Mouse (Mus musculus) heart, embryonic 12.5 days (tissue): ENCODE measurements around the gene Magi2. TPM values are rescaled to one million over a fixed set of nuclear protein-coding genes. Genes with fewer than 3 reads are reported as not detected.

Experiments used
- ATAC-seq: fragments of 200-750 bp; cut with Nextera tagmentation; 2 replicates; pipeline ENCODE4 v1.8.0; 2017; ENCODE audit warnings: moderate TSS enrichment, moderate library complexity; ENCODE audit not compliant: insufficient number of reproducible peaks, low FRiP score
- H3K27ac ChIP-seq: fragments of 300-500 bp; sonication (generic); 2 replicates; pipeline ENCODE4 v1.5.1; 2016; ENCODE audit warnings: mild to moderate bottlenecking, moderate library complexity; ENCODE audit not compliant: poor library complexity, severe bottlenecking
- H3K27me3 ChIP-seq: fragments of 300-500 bp; sonication (generic); replicated peaks from 2 replicates; pipeline ENCODE4 v1.6.1; 2016; ENCODE audit warnings: mild to moderate bottlenecking, moderate library complexity
- H3K36me3 ChIP-seq: fragments of 300-500 bp; sonication (generic); 2 replicates; pipeline ENCODE4 v1.6.1; 2016; ENCODE audit warnings: mild to moderate bottlenecking, moderate library complexity
- H3K4me1 ChIP-seq: fragments of 300-500 bp; sonication (generic); replicated peaks from 2 replicates; pipeline ENCODE4 v1.6.1; 2016; ENCODE audit warnings: mild to moderate bottlenecking
- H3K4me2 ChIP-seq: fragments of 300-500 bp; sonication (generic); 2 replicates; pipeline ENCODE4 v1.6.1; 2016; ENCODE audit warnings: mild to moderate bottlenecking, moderate library complexity
- H3K4me3 ChIP-seq: fragments of 300-500 bp; sonication (generic); 2 replicates; pipeline ENCODE4 v1.5.1; 2016; ENCODE audit warnings: mild to moderate bottlenecking
- H3K9ac ChIP-seq: fragments of 300-500 bp; sonication (generic); 2 replicates; pipeline ENCODE4 v1.6.1; 2016; ENCODE audit warnings: mild to moderate bottlenecking, moderate library complexity
- H3K9me3 ChIP-seq: fragments of 300-500 bp; sonication (generic); replicated peaks from 2 replicates; pipeline ENCODE4 v1.6.1; 2016; ENCODE audit warnings: mild to moderate bottlenecking, moderate library complexity
- WGBS: fragments of 180-500 bp; shearing (Covaris S2); methylation state at CpG from one replicate; pipeline ENCODE4 v1.1.7; 2016; 5-methylcytosine and 5-hydroxymethylcytosine counted together
- polyA plus RNA-seq: library from polyadenylated mRNA; unstranded; fragments of >200 nt; fragmentation: Nextera tagmentation; extraction: Ambion mirVana; gene quantifications from 2 replicates; pipeline ENCODE4 v1.2.1, GENCODE M21; 2016

The Magi2 gene
- polyA plus RNA-seq, result 3.8 and 3.9 TPM in 2 replicates

DNA sequence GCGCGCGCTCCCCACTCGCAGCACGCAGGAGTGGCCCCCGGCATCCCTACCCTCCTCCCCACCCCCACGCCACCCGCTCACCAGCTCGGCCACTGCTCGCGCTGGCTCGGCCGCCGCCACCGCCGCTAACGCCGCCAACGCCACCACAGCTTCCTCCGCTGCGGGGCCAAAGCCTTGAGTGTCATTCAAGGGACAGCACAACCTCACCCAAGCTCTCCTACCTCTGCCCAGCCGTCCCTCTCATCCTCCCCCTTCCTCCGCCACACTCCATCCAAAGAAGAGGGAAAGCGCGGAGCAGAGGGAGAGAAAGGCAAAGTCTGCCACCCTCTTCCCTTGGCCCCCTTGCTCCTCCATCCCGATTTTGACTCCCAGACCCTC lies at the start of gene Magi2:
Gene Magi2, plus strand, starts transcription at position 171 of the 378 bp plus-strand sequence.
- Histone ChIP-seq H3K9ac (peak within 1 kb of the TSS; percentile 78), H3K9me3 (no peaks in the 10 kb centered on the region), H3K4me1 (peaks cover 8% of the 10 kb centered on the region; the same call in 1 of the 2 replicates), H3K27me3 (no peaks in the 10 kb centered on the region; the same call in 1 of the 2 replicates), H3K36me3 (no peaks in the 10 kb centered on the region), H3K4me3 (peak within 1 kb of the TSS; percentile 72), H3K27ac (peak within 1 kb of the TSS; percentile 46; the same call in 1 of the 2 replicates), H3K4me2 (peak within 1 kb of the TSS; percentile 89)
- ATAC-seq, result peak; percentile 49; the same call in 1 of the 2 replicates
- 2% methylated on average over 19 of the region's 26 CpGs for WGBS

DNA sequence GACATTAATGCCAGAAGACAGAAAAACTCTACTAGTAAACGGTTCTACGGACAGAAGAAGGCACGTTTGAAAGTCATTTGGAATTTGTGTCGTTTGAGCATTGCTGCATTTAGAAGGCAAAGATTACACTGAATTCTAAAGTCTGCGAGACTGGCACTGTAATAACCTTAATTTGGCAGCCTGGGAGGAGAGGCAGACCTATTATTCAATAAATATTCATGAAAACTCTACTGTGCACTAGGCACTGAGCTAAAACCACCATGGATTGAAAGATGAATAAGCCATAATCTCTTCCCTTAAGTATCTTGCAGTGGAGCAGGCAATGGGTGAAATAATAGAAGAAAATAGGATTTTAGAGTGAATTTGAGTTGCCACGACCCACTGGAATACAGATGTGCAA lies 48.2 kb upstream of the Magi2 start:
- no peak for ATAC-seq
- Histone ChIP-seq H3K36me3 (no peaks in the 10 kb centered on the region), H3K27ac (no peak overlapping the region), H3K4me3 (no peak overlapping the region), H3K9ac (no peak overlapping the region), H3K27me3 (no peaks in the 10 kb centered on the region), H3K4me1 (no peaks in the 10 kb centered on the region), H3K9me3 (no peaks in the 10 kb centered on the region), H3K4me2 (no peak overlapping the region)
- 68% methylated on average over 6 of the region's 6 CpGs for WGBS

DNA sequence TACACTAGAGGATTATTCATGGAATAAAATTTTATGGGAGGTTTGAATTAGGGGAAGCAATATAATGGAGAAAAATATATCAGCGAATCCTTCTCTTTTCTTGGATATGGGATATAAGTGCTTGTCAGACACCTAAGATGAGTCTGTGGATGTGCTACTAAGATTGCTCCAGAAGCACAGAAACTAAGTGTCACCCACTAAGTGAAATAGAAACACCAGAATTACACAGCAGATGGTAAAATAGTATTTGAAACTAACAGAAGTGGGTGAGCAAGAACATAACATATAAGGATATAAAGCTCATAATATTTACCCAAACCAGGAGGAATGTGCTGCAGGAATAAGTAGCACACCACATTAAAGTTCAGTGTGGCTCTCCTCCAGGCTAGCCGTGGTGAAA lies 40.7 kb upstream of the Magi2 start:
- H3K4me1 ChIP-seq, result no peaks in the 10 kb centered on the region
- H3K4me2 ChIP-seq, result no peak overlapping the region
- H3K27me3 ChIP-seq, result no peaks in the 10 kb centered on the region
- ATAC-seq, result no peak
- no peaks in the 10 kb centered on the region for H3K36me3 ChIP-seq
- H3K9ac ChIP-seq, result no peak overlapping the region
- H3K4me3 ChIP-seq, result no peak overlapping the region
- WGBS, result 87% methylated on average over 2 of the region's 2 CpGs
- no peak overlapping the region for H3K27ac ChIP-seq
- H3K9me3 ChIP-seq, result no peaks in the 10 kb centered on the region

DNA sequence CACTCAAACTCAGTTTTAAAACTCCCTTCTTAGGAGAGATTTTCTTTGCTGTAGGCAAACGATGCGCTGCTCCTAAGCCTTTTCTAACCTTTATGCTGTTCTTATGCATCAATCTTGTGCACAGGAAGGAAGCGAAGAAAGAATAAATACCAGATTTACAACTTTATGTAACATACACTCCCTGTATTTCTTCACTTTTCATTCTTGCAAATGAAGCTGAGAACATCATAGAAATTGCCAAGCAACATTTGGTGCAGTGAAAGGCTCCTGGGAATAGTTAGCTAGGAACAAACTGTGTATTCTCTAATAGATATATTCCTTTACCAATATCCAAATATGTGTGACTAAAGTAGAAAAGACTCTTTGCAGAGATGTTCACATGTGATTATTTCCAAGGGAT lies 15.2 kb upstream of the Magi2 start:
- Histone ChIP-seq H3K4me2 (no peak overlapping the region), H3K9ac (no peak overlapping the region), H3K27ac (no peak overlapping the region), H3K27me3 (no peaks in the 10 kb centered on the region), H3K4me1 (no peaks in the 10 kb centered on the region), H3K4me3 (no peak overlapping the region), H3K36me3 (no peaks in the 10 kb centered on the region), H3K9me3 (no peaks in the 10 kb centered on the region)
- WGBS, result 83% methylated on average over 3 of the region's 3 CpGs
- no peak for ATAC-seq

DNA sequence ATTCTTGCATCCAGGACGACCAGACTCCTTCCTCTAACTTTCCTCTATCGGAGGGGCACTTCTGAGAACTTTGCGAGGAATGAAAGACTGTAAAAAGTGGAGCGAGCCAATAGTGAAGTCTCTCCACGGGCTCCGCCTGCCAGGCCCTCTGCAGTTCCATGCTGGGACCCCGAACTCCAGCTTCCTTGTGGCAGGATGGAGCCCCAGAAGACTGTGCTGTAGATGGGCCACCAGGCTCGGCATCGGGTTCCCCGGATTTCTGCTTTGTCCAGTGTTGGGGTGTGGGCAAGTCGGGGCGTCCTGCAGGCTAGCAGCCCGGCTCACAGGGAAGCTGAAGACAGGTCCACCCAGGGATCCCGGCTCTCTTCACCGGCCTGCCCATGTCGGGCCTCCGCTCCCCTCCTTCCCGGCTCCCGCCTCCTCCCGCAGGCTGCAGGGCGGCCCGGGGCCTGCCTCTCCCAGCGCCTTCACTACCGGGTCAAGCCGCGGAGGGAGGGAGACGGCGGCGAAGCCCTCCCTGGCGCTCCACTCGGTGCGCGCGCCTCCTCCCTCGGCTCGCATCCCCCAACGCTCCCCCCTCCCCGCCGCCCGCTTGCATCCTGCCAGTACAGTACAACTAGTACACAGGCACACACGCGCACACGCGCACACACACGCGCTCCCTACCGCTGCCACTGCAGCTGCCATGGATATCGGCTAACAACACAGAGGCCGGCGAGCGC lies 531 bp upstream of the Magi2 start:
- ATAC-seq, result peak; percentile 87
- no peaks in the 10 kb centered on the region; the same call in 1 of the 2 replicates for H3K27me3 ChIP-seq
- H3K4me3 ChIP-seq, result peak overlapping the region; percentile 72
- H3K9me3 ChIP-seq, result no peaks in the 10 kb centered on the region
- peak overlapping the region; percentile 89 for H3K4me2 ChIP-seq
- under 1% methylated on average over 45 of the region's 51 CpGs for WGBS
- peaks cover 8% of the 10 kb centered on the region; the same call in 1 of the 2 replicates for H3K4me1 ChIP-seq
- no peaks in the 10 kb centered on the region for H3K36me3 ChIP-seq
- H3K27ac ChIP-seq, result peak overlapping the region; percentile 46; the same call in 1 of the 2 replicates
- H3K9ac ChIP-seq, result peak overlapping the region; percentile 78

DNA sequence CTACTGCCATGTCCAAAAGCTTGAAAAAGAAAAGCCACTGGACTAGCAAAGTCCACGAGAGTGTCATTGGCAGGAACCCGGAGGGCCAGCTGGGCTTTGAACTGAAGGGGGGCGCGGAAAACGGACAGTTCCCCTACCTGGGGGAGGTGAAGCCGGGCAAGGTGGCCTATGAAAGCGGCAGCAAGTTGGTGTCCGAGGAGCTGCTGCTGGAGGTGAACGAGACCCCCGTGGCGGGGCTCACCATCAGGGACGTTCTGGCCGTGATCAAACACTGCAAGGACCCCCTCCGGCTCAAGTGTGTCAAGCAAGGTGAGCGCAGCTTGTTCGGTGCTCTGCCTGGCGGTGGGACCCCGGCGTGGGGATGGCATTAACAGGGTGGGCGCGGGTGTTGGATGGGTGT lies 445 bp downstream of the Magi2 start:
- no peaks in the 10 kb centered on the region; the same call in 1 of the 2 replicates for H3K27me3 ChIP-seq
- H3K4me1 ChIP-seq, result peaks cover 8% of the 10 kb centered on the region; the same call in 1 of the 2 replicates
- peak overlapping the region; percentile 72 for H3K4me3 ChIP-seq
- ATAC-seq, result peak; percentile 9; the same call in 1 of the 2 replicates
- no peaks in the 10 kb centered on the region for H3K36me3 ChIP-seq
- H3K4me2 ChIP-seq, result peak overlapping the region; percentile 89
- H3K27ac ChIP-seq, result no peak overlapping the region
- peak overlapping the region; percentile 78 for H3K9ac ChIP-seq
- 1% methylated on average over 21 of the region's 21 CpGs for WGBS
- H3K9me3 ChIP-seq, result no peaks in the 10 kb centered on the region

DNA sequence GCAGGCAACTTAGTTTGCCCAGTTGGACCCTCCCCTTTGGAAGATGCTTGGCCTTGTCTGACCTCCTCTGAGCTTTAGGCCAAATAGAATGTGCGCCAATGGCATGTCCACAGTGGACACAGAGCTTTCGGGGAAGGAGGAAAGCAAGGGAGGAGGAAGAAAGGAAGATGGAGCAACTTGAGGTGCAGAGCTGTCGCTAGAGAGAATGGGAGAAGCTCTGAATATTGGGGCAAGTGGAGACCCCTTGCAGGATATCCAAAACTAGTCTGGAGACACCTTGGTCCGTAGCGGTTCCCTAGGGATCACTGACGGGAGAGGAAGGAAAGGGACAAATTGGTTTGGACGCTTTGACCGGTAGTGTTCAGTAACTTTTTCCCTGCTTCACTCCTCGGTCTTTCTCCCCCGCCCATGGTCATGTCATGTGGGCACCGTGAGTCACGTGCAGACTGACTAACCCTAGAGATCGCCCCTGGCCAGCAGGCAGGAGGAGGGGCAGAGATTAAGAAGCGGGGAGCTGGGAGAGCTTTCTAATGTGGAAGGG lies 1.0 kb downstream of the Magi2 start:
- Histone ChIP-seq H3K4me3 (peak overlapping the region; percentile 72), H3K9me3 (no peaks in the 10 kb centered on the region), H3K36me3 (no peaks in the 10 kb centered on the region), H3K27me3 (no peaks in the 10 kb centered on the region; the same call in 1 of the 2 replicates), H3K27ac (no peak overlapping the region), H3K4me2 (peak overlapping the region; percentile 89), H3K4me1 (peaks cover 8% of the 10 kb centered on the region; the same call in 1 of the 2 replicates), H3K9ac (peak overlapping the region; percentile 78)
- 0 out of 2 replicates have a peak, but pooled peaks have one; percentile 43 for ATAC-seq
- WGBS, result 0% methylated on average over 14 of the region's 14 CpGs

DNA sequence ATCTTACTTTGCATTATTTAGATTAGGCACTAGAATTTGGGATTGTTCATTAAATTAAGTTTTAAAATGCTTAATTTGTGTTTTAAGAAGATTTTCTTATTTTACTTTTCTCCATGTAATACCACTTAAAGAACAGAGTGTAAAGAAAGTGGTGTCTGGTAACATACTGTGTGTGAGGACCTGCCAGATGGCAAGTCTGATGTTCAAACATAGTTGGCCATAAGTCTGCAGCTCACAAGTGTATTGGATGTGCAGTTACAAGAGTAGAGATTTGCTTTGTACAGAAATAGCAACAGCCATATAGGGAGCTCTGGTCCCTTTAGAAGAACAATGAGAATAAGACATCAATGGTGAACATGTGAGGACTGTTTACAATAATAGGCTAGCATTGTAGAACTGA lies 15.0 kb downstream of the Magi2 start:
- Histone ChIP-seq H3K4me2 (no peak overlapping the region), H3K4me1 (no peaks in the 10 kb centered on the region), H3K4me3 (no peak overlapping the region), H3K27me3 (no peaks in the 10 kb centered on the region), H3K9me3 (no peaks in the 10 kb centered on the region), H3K9ac (no peak overlapping the region), H3K36me3 (no peaks in the 10 kb centered on the region), H3K27ac (no peak overlapping the region)
- ATAC-seq, result no peak

DNA sequence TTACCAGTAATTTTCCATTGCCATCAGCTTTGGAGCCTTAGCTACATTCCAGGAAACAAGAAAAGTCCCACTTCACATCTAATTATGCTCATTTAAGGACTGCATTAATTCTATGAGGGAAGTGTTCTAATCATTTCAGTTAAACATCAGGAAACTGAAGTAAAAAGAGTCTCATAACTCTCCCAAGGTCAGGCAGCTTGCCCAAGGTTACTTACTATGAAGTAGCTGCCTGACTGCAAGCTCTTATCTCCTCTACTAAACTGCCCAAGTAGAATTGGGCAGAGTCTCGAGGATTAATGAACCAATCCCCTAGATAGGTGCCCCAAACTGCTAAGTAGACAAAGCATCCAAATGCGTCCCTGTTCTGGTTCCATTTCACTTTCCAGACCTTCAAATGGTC lies 19.6 kb downstream of the Magi2 start:
- no peak overlapping the region for H3K27ac ChIP-seq
- no peak overlapping the region for H3K4me3 ChIP-seq
- no peak overlapping the region for H3K9ac ChIP-seq
- no peaks in the 10 kb centered on the region for H3K27me3 ChIP-seq
- H3K36me3 ChIP-seq, result no peaks in the 10 kb centered on the region
- 42% methylated on average over 2 of the region's 2 CpGs for WGBS
- no peak for ATAC-seq
- H3K9me3 ChIP-seq, result no peaks in the 10 kb centered on the region
- no peak overlapping the region for H3K4me2 ChIP-seq
- H3K4me1 ChIP-seq, result no peaks in the 10 kb centered on the region

DNA sequence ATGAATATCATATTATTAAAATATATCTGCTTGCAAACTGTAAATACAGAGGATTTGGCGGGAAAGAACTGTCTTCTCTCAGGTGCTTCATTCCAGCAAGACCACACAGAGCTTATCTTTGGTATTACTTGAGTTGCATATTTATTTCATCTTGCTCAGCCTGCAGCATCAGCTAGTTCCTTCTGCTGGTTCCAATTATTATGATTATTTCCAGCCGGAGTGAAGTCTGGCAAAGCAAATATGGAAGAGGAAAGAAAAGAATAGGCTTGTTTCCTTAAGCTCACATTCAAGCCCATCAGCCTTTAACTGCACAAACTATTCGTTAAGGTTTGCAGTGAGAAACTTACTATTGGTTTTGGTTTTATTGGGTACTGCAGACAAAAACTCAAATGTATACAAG lies 20.4 kb downstream of the Magi2 start:
- H3K27ac ChIP-seq, result no peak overlapping the region
- H3K36me3 ChIP-seq, result no peaks in the 10 kb centered on the region
- H3K27me3 ChIP-seq, result no peaks in the 10 kb centered on the region
- no peak overlapping the region for H3K9ac ChIP-seq
- ATAC-seq, result no peak
- H3K4me1 ChIP-seq, result no peaks in the 10 kb centered on the region
- H3K9me3 ChIP-seq, result no peaks in the 10 kb centered on the region
- WGBS, result 76% methylated on average over 3 of the region's 3 CpGs
- no peak overlapping the region for H3K4me2 ChIP-seq
- H3K4me3 ChIP-seq, result no peak overlapping the region

DNA sequence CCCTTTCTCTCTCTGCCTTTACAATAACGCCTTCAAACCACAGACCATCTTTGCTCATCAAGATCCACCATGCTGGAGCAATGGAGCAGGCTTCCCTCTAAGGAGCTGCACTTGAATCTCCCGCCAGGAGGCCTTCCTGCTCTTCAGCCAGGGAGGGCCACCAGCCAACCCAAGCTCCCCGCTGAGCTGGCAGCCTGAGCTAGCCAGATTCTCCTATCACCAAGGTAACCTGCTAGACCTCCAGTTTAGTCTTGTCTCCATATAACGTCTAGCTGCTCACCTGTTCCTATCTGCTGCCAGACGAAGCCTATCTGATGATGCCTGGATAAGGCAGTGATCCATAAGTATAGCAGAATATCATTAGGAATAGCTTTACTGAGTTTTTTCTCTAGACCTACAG lies 36.0 kb downstream of the Magi2 start:
- Histone ChIP-seq H3K4me1 (no peaks in the 10 kb centered on the region), H3K27ac (no peak overlapping the region), H3K9me3 (no peaks in the 10 kb centered on the region), H3K9ac (no peak overlapping the region), H3K27me3 (no peaks in the 10 kb centered on the region), H3K4me2 (no peak overlapping the region), H3K4me3 (no peak overlapping the region), H3K36me3 (no peaks in the 10 kb centered on the region)
- no peak for ATAC-seq
- WGBS, result 38% methylated on average over 5 of the region's 5 CpGs
